Comparison of ENCODE assay signal across 15 mouse cellular contexts in genomic region chr8:116614901-116615300, GRCm38 (mm10).
DNase-seq lines count a peak whose midpoint lies in the region; ATAC-seq lines count a peak whose summit lies in the region.
"Had no signal": no experiment of that assay in that cellular context is flagged by ENCODE, and none has a peak within 500 bp of the region (broad histone marks: within the 10 kb centered on the region; RNA-seq: fewer than 3 reads in every experiment).

No protein-coding gene starts in this region.

- peak; percentile 13 for DNase-seq in adrenal gland, postnatal 25 days
- no peak for DNase-seq in adrenal gland, adult 2 months
- peak; percentile 81 for DNase-seq in left cerebral cortex, postnatal 4 days
- no peak for DNase-seq in left cerebral cortex, adult 8-10 months (ENCODE audit: low spot score in 2 of 2)
- peak; percentile 89 to 93 for DNase-seq in cerebellum, postnatal 36 days
- no peak for DNase-seq in embryo, embryonic 9.5 days (ENCODE audit: extremely low spot score)
- DNase-seq in urinary bladder, adult 18-20 months (ENCODE audit: low spot score in 2 of 2): no peak
- DNase-seq: kidney, adult 9 months; retina, postnatal 1 day had no signal

- WGBS in forebrain, embryonic 13.5 days: 81% methylated on average over 7 of the region's 7 CpGs

- H3K4me1 ChIP-seq in forebrain, embryonic 13.5 days: 0 out of 2 replicates have a peak, but pooled peaks cover under 1% of the 10 kb centered on the region
- H3K4me1 ChIP-seq: midbrain, embryonic 12.5 days had no signal

- no peaks in the 10 kb centered on the region for H3K9me3 ChIP-seq in forebrain, embryonic 13.5 days (replicated peaks)
- H3K9me3 ChIP-seq: midbrain, embryonic 12.5 days; neural tube, embryonic 12.5 days had no signal

- no peaks in the 10 kb centered on the region for H3K27me3 ChIP-seq in forebrain, embryonic 13.5 days
- H3K27me3 ChIP-seq: midbrain, embryonic 12.5 days; neural tube, embryonic 12.5 days had no signal

- H3K4me3 ChIP-seq in forebrain, embryonic 13.5 days: no peak overlapping the region
- H3K4me3 ChIP-seq: erythroblast, embryonic 14.5 days; midbrain, embryonic 12.5 days; neural tube, embryonic 12.5 days had no signal

- H3K36me3 ChIP-seq in forebrain, embryonic 13.5 days (ENCODE audit: poor library complexity, severe bottlenecking): no peaks in the 10 kb centered on the region
- H3K36me3 ChIP-seq: midbrain, embryonic 12.5 days; neural tube, embryonic 12.5 days had no signal

- no peak overlapping the region for H3K4me2 ChIP-seq in forebrain, embryonic 13.5 days
- H3K4me2 ChIP-seq: liver, embryonic 11.5 days; midbrain, embryonic 12.5 days; neural tube, embryonic 12.5 days had no signal

- ATAC-seq in forebrain, embryonic 13.5 days: no peak
- ATAC-seq: lung, postnatal 0 days had no signal

- no peak overlapping the region for H3K9ac ChIP-seq in forebrain, embryonic 13.5 days
- H3K9ac ChIP-seq: midbrain, embryonic 12.5 days; neural tube, embryonic 12.5 days had no signal

- H3K27ac ChIP-seq in forebrain, embryonic 13.5 days: no peak overlapping the region
- H3K27ac ChIP-seq: midbrain, embryonic 12.5 days; neural tube, embryonic 12.5 days had no signal

- intact Hi-C loops in left cerebral cortex, postnatal 4 days (cut with DNase I): no loop called here

Comparison
In these comparisons a context has a peak if more than half of its experiments do, and no peak if none do; other contexts are left out.
1. DNase-seq: peak in adrenal gland, postnatal 25 days (single experiment), left cerebral cortex, postnatal 4 days (single experiment) and cerebellum, postnatal 36 days (2 of 2); none in adrenal gland, adult 2 months (single experiment), left cerebral cortex, adult 8-10 months (0 of 2), embryo, embryonic 9.5 days (single experiment) and urinary bladder, adult 18-20 months (0 of 2).